Mouse (Mus musculus) forebrain, embryonic 12.5 days (tissue): ENCODE results near the gene Ttc39b. TPM values are rescaled to one million over a fixed set of nuclear protein-coding genes. Genes with fewer than 3 reads are reported as not detected.

Source experiments
- ATAC-seq: fragments of 200-750 bp; cut with Nextera tagmentation; 2 replicates; pipeline ENCODE4 v1.8.0; 2017; ENCODE audit warnings: moderate TSS enrichment; ENCODE audit not compliant: low FRiP score
- H3K27ac ChIP-seq: fragments of 300-500 bp; sonication (generic); 2 replicates; pipeline ENCODE4 v1.5.1; 2016; ENCODE audit warnings: mild to moderate bottlenecking
- H3K27me3 ChIP-seq: fragments of 300-500 bp; sonication (generic); 2 replicates; pipeline ENCODE4 v1.6.1; 2016; ENCODE audit warnings: mild to moderate bottlenecking
- H3K36me3 ChIP-seq: fragments of 300-500 bp; sonication (generic); replicated peaks from 2 replicates; pipeline ENCODE4 v1.6.1; 2016; ENCODE audit warnings: mild to moderate bottlenecking
- H3K4me1 ChIP-seq: fragments of 300-500 bp; sonication (generic); 2 replicates; pipeline ENCODE4 v1.6.1; 2016
- H3K4me2 ChIP-seq: fragments of 300-500 bp; sonication (generic); 2 replicates; pipeline ENCODE4 v1.6.1; 2016; ENCODE audit warnings: mild to moderate bottlenecking, moderate library complexity
- H3K4me3 ChIP-seq: fragments of 300-500 bp; sonication (generic); replicated peaks from 2 replicates; pipeline ENCODE4 v1.5.1; 2016; ENCODE audit warnings: mild to moderate bottlenecking
- H3K9ac ChIP-seq: fragments of 300-500 bp; sonication (generic); 2 replicates; pipeline ENCODE4 v1.6.1; 2016; ENCODE audit warnings: mild to moderate bottlenecking
- H3K9me3 ChIP-seq: fragments of 300-500 bp; sonication (generic); 2 replicates; pipeline ENCODE4 v1.6.1; 2016
- WGBS: fragments of 180-500 bp; shearing (Covaris S2); methylation state at CpG from one replicate; pipeline ENCODE4 v1.1.7; 2016; 5-methylcytosine and 5-hydroxymethylcytosine counted together
- polyA plus RNA-seq: library from polyadenylated mRNA; unstranded; fragments of >200 nt; fragmentation: Nextera tagmentation; extraction: Ambion mirVana; gene quantifications from 2 replicates; pipeline ENCODE4 v1.2.1, GENCODE M21; 2016

The Ttc39b gene
- polyA plus RNA-seq, 1 experiment from 2014 or later = 6.2 TPM

- no peak overlapping the region for H3K27ac ChIP-seq
- no peak overlapping the region for H3K4me3 ChIP-seq
- no peaks in the 10 kb centered on the region for H3K9me3 ChIP-seq
- no peak for ATAC-seq
- no peaks in the 10 kb centered on the region for H3K27me3 ChIP-seq
- 64% methylated on average over 13 of the region's 13 CpGs for WGBS
- no peak overlapping the region for H3K4me2 ChIP-seq
- no peaks in the 10 kb centered on the region for H3K36me3 ChIP-seq
- no peak overlapping the region for H3K9ac ChIP-seq
- H3K4me1 ChIP-seq = no peaks in the 10 kb centered on the region
These were observed 8.9 kb downstream of the Ttc39b start for GRCm38 (mm10) chr4:83314922-83315881.

GRCm38 (mm10) chr4:83314261-83314793 is 9.7 kb downstream of the Ttc39b start:
- Histone ChIP-seq H3K4me3 (no peak overlapping the region), H3K4me2 (no peak overlapping the region), H3K4me1 (no peaks in the 10 kb centered on the region), H3K9ac (no peak overlapping the region), H3K27ac (no peak overlapping the region; the same call in 1 of the 2 replicates), H3K36me3 (no peaks in the 10 kb centered on the region), H3K27me3 (no peaks in the 10 kb centered on the region), H3K9me3 (no peaks in the 10 kb centered on the region)
- no peak for ATAC-seq
- 92% methylated on average over 7 of the region's 7 CpGs for WGBS

- Histone ChIP-seq H3K4me2 (no peak overlapping the region), H3K9ac (no peak overlapping the region), H3K36me3 (no peaks in the 10 kb centered on the region), H3K4me3 (no peak overlapping the region), H3K4me1 (no peaks in the 10 kb centered on the region), H3K9me3 (no peaks in the 10 kb centered on the region), H3K27me3 (no peaks in the 10 kb centered on the region), H3K27ac (no peak overlapping the region)
- 78% methylated on average over 4 of the region's 4 CpGs for WGBS
- ATAC-seq = no peak
These were observed 11.7 kb downstream of the Ttc39b start for GRCm38 (mm10) chr4:83312336-83312735.

GRCm38 (mm10) chr4:83311481-83311880 is 12.6 kb downstream of the Ttc39b start:
- 91% methylated on average over 8 of the region's 8 CpGs for WGBS
- no peak overlapping the region for H3K4me3 ChIP-seq
- no peaks in the 10 kb centered on the region for H3K27me3 ChIP-seq
- no peak overlapping the region for H3K27ac ChIP-seq
- H3K9me3 ChIP-seq = no peaks in the 10 kb centered on the region
- no peak overlapping the region for H3K4me2 ChIP-seq
- no peaks in the 10 kb centered on the region for H3K4me1 ChIP-seq
- no peaks in the 10 kb centered on the region for H3K36me3 ChIP-seq
- H3K9ac ChIP-seq = no peak overlapping the region
- no peak for ATAC-seq

GRCm38 (mm10) chr4:83310990-83311389 is 13.1 kb downstream of the Ttc39b start:
- Histone ChIP-seq H3K27ac (no peak overlapping the region), H3K27me3 (no peaks in the 10 kb centered on the region), H3K36me3 (no peaks in the 10 kb centered on the region), H3K9ac (no peak overlapping the region), H3K4me2 (no peak overlapping the region), H3K4me1 (0 out of 2 replicates have a peak, but pooled peaks cover 3% of the 10 kb centered on the region), H3K4me3 (no peak overlapping the region), H3K9me3 (no peaks in the 10 kb centered on the region)
- 85% methylated on average over 10 of the region's 10 CpGs for WGBS
- no peak for ATAC-seq

GRCm38 (mm10) chr4:83308914-83309313 is 15.1 kb downstream of the Ttc39b start:
- H3K27me3 ChIP-seq = no peaks in the 10 kb centered on the region
- H3K4me3 ChIP-seq = no peak overlapping the region
- no peak for ATAC-seq
- H3K4me2 ChIP-seq = no peak overlapping the region
- H3K27ac ChIP-seq = no peak overlapping the region
- WGBS = 80% methylated on average over 3 of the region's 3 CpGs
- H3K9me3 ChIP-seq = no peaks in the 10 kb centered on the region
- H3K9ac ChIP-seq = no peak overlapping the region
- no peaks in the 10 kb centered on the region for H3K36me3 ChIP-seq
- 0 out of 2 replicates have a peak, but pooled peaks cover 6% of the 10 kb centered on the region for H3K4me1 ChIP-seq

GRCm38 (mm10) chr4:83307686-83308469 is 16.2 kb downstream of the Ttc39b start:
- WGBS = 87% methylated on average over 12 of the region's 12 CpGs

GRCm38 (mm10) chr4:83306879-83307278 is 17.2 kb downstream of the Ttc39b start:
- no peaks in the 10 kb centered on the region for H3K27me3 ChIP-seq
- H3K9me3 ChIP-seq = no peaks in the 10 kb centered on the region
- no peaks in the 10 kb centered on the region for H3K36me3 ChIP-seq
- no peak overlapping the region for H3K4me2 ChIP-seq
- no peak overlapping the region for H3K9ac ChIP-seq
- ATAC-seq = no peak
- 87% methylated on average over 7 of the region's 7 CpGs for WGBS
- no peak overlapping the region for H3K4me3 ChIP-seq
- no peak overlapping the region for H3K27ac ChIP-seq
- H3K4me1 ChIP-seq = 0 out of 2 replicates have a peak, but pooled peaks cover 6% of the 10 kb centered on the region

More at GRCm38 (mm10) chr4:83307686-83308469, 16.2 kb downstream of the Ttc39b start:
- Histone ChIP-seq H3K9me3 (no peaks in the 10 kb centered on the region), H3K36me3 (no peaks in the 10 kb centered on the region), H3K9ac (no peak overlapping the region), H3K27ac (no peak overlapping the region), H3K4me3 (no peak overlapping the region), H3K4me2 (no peak overlapping the region), H3K27me3 (no peaks in the 10 kb centered on the region), H3K4me1 (0 out of 2 replicates have a peak, but pooled peaks cover 6% of the 10 kb centered on the region)
- ATAC-seq = no peak

- no peak overlapping the region for H3K9ac ChIP-seq
- 0 out of 2 replicates have a peak, but pooled peaks cover 6% of the 10 kb centered on the region for H3K4me1 ChIP-seq
- WGBS = 87% methylated on average over 2 of the region's 2 CpGs
- H3K9me3 ChIP-seq = no peaks in the 10 kb centered on the region
- H3K4me2 ChIP-seq = no peak overlapping the region
- H3K27ac ChIP-seq = no peak overlapping the region
- no peak for ATAC-seq
- H3K4me3 ChIP-seq = no peak overlapping the region
- no peaks in the 10 kb centered on the region for H3K27me3 ChIP-seq
- no peaks in the 10 kb centered on the region for H3K36me3 ChIP-seq
These were observed 19.0 kb downstream of the Ttc39b start for GRCm38 (mm10) chr4:83305099-83305498.

GRCm38 (mm10) chr4:83302887-83303827 is 20.9 kb downstream of the Ttc39b start:
- H3K9me3 ChIP-seq = no peaks in the 10 kb centered on the region

GRCm38 (mm10) chr4:83302123-83302737 is 21.8 kb downstream of the Ttc39b start:
- Histone ChIP-seq H3K9ac (no peak overlapping the region), H3K4me1 (0 out of 2 replicates have a peak, but pooled peaks cover 6% of the 10 kb centered on the region), H3K9me3 (no peaks in the 10 kb centered on the region), H3K4me2 (no peak overlapping the region), H3K4me3 (no peak overlapping the region), H3K27me3 (no peaks in the 10 kb centered on the region), H3K27ac (no peak overlapping the region), H3K36me3 (no peaks in the 10 kb centered on the region)
- WGBS = 96% methylated on average over 16 of the region's 16 CpGs
- ATAC-seq = no peak

More at GRCm38 (mm10) chr4:83302887-83303827, 20.9 kb downstream of the Ttc39b start:
- Histone ChIP-seq H3K4me1 (0 out of 2 replicates have a peak, but pooled peaks cover 6% of the 10 kb centered on the region), H3K4me3 (no peak overlapping the region), H3K27ac (no peak overlapping the region), H3K9ac (no peak overlapping the region), H3K36me3 (no peaks in the 10 kb centered on the region), H3K4me2 (no peak overlapping the region), H3K27me3 (no peaks in the 10 kb centered on the region)
- WGBS = 42% methylated on average over 13 of the region's 13 CpGs
- peak; percentile 63; the same call in 1 of the 2 replicates for ATAC-seq
